Mouse (Mus musculus) WW6 (cell line): Measurements from ENCODE around the gene Rfwd3.
"Not testable (repeated sequence)": the region's sequence is repeated elsewhere in the genome, so short reads cannot be mapped to it uniquely, and the experiment has no call there.

Source experiments
- DNase-seq: peaks from one replicate; pipeline ENCODE4 v3.0.0-alpha.2; 2013; ENCODE audit warnings: low read depth, low spot score

The Rfwd3 gene

GRCm38 (mm10) chr8:111290586-111290985, 9.4 kb downstream of the Rfwd3 start:
- DNase-seq = no peak

DNA sequence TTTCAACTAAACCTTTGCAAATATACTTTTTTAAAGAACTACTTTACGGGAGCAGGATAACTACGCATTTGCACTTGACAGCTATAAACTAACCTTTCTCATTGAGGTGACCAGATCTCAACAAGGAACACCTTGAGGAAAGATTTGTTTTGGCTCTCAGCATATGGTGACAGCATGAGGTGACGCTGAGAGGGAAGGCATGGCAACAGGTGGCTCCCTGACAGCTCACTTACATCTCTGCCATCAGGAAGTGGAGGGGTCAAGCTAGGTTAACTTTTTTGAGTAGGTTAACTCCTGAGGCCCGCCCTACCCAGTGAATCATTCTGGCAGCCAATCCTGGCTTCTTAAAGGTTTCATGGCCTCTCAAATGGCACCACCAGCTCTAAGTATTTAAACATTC, 14.4 kb downstream of the Rfwd3 start:
- DNase-seq = no peak

DNA sequence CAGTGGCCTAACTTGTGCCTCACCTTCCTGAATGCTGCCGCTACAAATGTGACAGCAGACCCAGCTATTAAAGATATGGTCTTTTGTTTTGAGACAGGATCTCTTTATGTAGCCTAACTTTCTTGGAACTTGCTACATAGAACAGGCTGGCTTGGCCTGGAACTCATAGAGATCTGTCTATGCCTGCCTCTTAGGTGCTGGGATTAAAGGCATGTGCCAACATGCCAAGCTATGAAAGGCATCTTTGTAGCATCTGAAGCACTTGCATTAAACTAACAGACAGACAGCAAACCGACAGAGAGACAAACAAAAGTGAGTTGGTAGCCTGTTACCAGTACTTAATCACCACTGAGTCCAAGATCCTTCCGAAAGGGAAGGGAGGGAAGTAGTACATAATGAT, 17.9 kb downstream of the Rfwd3 start:
- no peak for DNase-seq

GRCm38 (mm10) chr8:111268277-111268676, 31.7 kb downstream of the Rfwd3 start:
- no peak for DNase-seq

DNA sequence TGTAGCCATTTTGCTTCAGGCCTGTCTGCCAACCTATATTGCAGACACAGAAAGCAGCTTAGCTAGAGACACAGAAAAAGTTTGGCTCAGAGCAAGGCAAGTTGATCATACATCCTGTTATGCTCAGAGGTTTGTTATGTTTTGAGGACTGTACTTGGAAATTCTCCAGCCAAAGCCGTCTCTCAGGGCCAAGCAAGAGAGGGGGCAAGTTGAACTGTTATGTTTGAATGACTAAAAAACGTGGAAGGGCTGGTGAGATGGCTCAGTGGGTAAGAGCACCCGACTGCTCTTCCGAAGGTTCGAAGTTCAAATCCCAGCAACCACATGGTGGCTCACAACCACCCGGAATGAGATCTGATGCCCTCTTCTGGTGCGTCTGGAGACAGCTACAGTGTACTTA, 33.9 kb downstream of the Rfwd3 start:
- DNase-seq = not testable (repeated sequence)

DNA sequence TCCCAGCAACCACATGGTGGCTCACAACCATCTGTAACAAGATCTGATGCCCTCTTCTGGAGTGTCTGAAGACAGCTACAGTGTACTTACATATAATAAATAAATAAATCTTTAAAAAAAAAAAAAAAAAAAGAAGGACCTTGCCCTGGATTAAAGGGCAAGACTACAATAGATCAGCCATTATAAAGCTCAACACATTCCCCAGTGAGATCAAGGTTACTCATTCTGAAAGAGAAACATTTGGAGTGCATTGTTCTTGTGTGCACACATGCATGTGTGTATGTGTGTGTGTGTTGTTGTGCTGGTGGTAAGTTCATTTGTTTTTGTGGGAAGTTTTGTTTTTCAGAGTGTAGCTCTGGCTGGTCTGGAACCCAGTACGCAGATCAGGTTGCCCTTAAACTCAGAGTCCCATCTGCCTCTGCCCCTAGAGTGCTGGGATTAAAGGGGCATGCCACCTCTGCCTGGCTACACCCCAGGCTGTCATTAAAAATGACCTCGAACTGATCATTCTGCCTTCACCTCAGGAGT, 35.3 kb downstream of the Rfwd3 start:
- DNase-seq = no peak

- no peak for DNase-seq
Measured at GRCm38 (mm10) chr8:111261981-111262381, 38.0 kb downstream of the Rfwd3 start.

GRCm38 (mm10) chr8:111260251-111260650, 39.8 kb downstream of the Rfwd3 start:
- no peak for DNase-seq

- DNase-seq = no peak
Measured at GRCm38 (mm10) chr8:111259408-111259741, 40.6 kb downstream of the Rfwd3 start.

DNA sequence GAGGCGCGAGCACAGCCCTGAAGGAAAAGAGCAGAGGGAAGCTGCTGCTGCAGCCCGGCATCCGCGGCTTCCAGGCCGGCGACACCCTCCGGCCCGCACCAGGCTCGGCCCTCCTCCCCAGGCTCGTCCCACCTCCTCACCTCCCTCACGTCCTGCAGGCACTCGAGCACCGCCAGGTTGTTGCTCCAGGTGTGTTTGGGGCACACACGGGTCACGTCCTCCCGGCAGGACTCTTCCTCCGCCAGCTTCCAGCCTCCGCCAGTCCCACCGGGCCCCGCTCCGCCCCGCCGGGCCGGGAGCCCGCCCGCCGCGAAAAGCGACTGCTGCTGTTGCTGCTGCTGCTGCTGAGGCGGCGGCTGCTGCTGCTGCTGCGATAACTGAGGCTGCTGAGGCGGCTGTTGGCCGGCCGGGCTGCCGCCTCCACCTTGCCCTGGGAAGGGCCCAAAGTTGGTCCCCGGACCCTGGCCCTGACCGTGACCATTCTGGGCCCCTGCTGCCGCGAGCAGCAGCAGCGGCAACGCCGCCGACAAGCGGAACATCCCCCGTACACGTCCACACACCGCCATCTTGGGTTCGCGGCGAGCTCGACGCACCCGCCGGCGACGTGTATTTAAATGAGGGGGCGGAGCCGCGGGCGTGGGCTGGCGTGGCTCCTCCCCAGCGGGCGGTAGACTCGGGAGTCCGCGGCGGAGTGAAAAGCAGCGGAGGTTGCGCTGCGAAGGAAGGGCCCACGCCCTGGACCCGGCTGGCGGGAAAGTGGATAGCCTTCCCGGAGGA, 41.2 kb downstream of the Rfwd3 start, which contains the start of gene Glg1:
Glg1 (minus strand) TSS at position 586 of the 777 bp plus-strand sequence.
- DNase-seq = peak; percentile 87

DNA sequence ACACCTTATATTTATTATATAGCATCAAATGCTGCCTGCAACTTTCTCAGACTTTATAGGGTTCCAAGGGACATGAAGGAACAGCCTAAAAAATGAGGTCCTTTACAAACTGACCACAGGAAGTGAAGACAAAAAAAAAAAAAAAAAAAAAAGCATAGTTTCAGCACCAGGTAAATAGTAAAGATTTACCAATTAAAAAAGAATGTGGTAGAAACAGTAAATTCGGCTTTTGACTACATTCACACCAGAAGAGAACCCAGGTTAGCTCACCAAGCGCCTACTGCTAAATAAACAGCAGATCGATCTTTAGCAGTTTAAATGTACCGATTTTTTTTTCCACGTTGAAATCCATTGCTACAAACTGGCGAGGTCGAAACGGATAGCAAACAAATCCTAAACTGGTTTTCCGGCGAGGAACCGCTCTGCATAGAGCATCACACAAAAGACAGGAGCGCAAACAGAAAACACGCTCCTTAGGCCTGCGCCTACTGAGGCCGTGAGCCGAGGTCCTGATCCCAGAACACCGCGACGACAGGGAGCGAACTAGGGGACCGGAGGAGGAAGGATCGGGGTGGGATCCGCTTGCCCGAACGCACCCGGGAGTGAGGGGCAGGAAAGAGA, 41.9 kb downstream of the Rfwd3 start:
- DNase-seq = no peak

DNA sequence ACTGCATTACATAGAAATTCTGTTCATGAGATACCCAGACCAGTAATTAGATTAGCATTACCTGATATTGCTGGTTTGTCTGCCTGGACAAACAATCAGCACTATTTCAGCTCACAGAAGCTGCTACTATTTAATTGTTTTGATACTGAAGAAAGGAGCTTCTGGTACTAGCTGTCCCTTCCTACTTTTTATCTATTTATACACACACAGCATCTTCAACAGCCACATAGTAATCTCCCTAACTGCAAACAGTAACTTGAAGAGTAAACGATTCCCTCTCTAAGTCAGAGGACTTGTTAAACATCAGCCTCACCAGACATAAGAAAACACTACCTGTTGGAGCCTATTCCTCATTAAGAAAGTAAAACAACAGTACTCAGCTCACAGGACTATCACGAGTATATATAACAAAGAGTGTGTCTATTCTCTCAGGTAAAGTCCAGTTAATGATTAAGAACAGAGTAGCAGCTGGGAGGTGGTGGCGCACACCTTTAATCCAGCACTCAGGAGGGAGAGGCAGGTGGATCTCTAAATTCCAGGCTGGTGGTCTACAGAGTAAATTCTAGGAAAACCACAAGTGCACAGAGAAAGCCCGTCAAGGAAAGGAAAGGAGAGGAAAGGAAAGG, 47.4 kb downstream of the Rfwd3 start:
- no peak for DNase-seq

GRCm38 (mm10) chr8:111250111-111250510, 49.9 kb downstream of the Rfwd3 start:
- DNase-seq = no peak

DNA sequence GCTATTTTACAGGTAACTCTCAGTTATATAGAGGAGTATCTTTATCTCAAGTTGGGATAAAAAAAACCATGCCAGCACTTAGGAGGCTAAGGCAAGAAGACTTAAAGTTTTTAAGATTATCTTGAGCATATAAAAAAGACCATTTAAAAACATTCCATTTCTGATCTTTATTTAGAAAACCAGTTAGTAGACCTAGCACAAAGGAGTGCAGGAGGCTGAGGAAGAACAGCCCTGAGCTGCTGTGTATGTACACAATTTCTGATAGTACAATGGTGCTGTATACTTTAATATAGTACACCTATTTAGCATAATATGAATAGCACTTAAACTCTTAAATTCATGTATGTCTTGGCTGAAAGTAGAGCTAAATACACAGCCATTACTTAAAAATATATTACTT, 51.9 kb downstream of the Rfwd3 start:
- no peak for DNase-seq

DNA sequence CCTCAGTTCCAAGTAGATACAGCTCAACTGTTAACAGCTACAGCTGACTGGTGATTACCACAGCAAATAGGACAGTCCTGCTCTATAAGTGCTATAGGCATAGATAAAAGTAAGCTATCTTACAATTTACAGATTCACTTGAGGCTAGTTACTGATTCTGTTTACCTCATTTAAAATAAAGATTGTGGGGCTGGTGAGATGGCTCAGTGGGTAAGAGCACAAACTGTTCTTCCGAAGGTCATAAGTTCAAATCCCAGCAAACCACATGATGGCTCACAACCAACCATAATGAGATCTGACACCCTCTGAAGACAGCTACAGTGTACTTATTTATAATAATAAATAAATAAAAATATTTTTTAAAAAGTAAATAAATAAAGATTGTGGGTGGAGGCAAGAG, 53.2 kb downstream of the Rfwd3 start:
- not testable (repeated sequence) for DNase-seq

- DNase-seq = no peak
Measured at GRCm38 (mm10) chr8:111246287-111246830, 53.7 kb downstream of the Rfwd3 start.

DNA sequence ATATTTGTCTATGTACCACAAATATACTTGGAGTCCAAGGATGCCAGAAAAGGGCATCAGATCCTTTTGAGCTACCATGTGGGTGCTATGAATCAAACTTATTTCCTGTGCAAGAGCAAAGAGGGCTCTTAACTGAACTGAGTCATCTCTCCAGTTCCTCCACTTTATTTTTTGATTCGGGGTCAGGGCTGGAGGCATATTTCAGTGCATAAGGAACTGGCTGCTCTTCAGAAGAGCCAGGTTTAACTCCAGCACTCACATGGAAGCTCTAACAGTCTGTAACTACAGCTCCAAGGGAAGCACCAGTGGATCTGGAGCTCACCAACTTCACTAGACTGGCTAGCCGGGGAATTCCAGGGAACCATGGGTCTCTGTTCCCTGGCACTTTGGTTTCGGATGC, 62.7 kb downstream of the Rfwd3 start:
- DNase-seq = no peak

GRCm38 (mm10) chr8:111233730-111234129, 66.3 kb downstream of the Rfwd3 start:
- DNase-seq = no peak

- DNase-seq = no peak
Measured at GRCm38 (mm10) chr8:111224153-111224552, 75.9 kb downstream of the Rfwd3 start.
